Mouse (Mus musculus): Measurements from ENCODE around the gene Cstl1. TPM values are rescaled to one million over a fixed set of nuclear protein-coding genes. Genes with fewer than 3 reads are reported as not detected.
A peak's percentile ranks its signal among the peaks of the same experiment; 100 is the strongest.

Cstl1 gene
- polyA plus RNA-seq (2014; fragmentation: Nextera tagmentation; extraction: Ambion mirVana): not detected in 2 replicates

DNA sequence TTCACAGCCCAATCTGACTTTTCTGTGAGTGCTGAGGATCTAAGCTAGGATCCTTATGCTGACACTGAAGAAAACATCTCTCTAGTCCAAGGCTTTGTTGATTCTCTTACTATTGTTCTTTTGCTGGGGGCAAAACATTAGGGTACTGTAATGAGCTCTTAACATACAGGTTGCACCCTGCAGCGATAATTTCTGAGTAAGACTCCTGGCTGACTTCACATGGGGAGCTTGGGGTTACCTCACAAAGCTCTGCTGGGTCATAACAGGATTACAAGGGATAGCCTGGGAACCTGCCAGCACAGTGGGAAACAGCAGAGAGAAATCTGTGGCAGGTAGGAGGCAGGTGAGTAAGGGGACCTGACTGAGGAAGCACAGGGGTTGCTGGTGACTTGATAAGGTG, at the start of gene Cstl1:
Cstl1 (plus strand) TSS at position 301 of the 400 bp plus-strand sequence.
- WGBS: 84% methylated on average over 1 of the region's 1 CpGs
- Histone ChIP-seq H3K36me3 (replicated peaks; ENCODE audit: control insufficient read depth, insufficient read depth) (no peaks in the 10 kb centered on the region), H3K27ac (no peak within 1 kb of the TSS), H3K27me3 (ENCODE audit: control insufficient read depth, insufficient read depth, low read length) (no peaks in the 10 kb centered on the region), H3K9me3 (ENCODE audit: control insufficient read depth, low read length) (no peaks in the 10 kb centered on the region), H3K9ac (no peak within 1 kb of the TSS), H3K4me1 (replicated peaks; ENCODE audit: control insufficient read depth, insufficient read depth, low read length) (no peaks in the 10 kb centered on the region), H3K4me2 (replicated peaks) (no peak within 1 kb of the TSS), H3K4me3 (replicated peaks; ENCODE audit: low read length) (no peak within 1 kb of the TSS)
- DNase-seq (ENCODE audit: low spot score): no peak
- ATAC-seq (ENCODE audit: low FRiP score): no peak

- Histone ChIP-seq H3K4me2 (replicated peaks) (no peak overlapping the region), H3K4me1 (replicated peaks; ENCODE audit: control insufficient read depth, insufficient read depth, low read length) (no peaks in the 10 kb centered on the region), H3K27ac (no peak overlapping the region), H3K9me3 (ENCODE audit: control insufficient read depth, low read length) (no peaks in the 10 kb centered on the region), H3K9ac (no peak overlapping the region), H3K36me3 (replicated peaks; ENCODE audit: control insufficient read depth, insufficient read depth) (peaks cover 29% of the 10 kb centered on the region), H3K4me3 (replicated peaks; ENCODE audit: low read length) (no peak overlapping the region), H3K27me3 (ENCODE audit: control insufficient read depth, insufficient read depth, low read length) (no peaks in the 10 kb centered on the region)
- ATAC-seq (ENCODE audit: low FRiP score): peak; percentile 63
- DNase-seq (ENCODE audit: low spot score): peak; percentile 60
- 79% methylated on average over 15 of the region's 15 CpGs for WGBS
Observed at GRCm38 (mm10) chr2:148706409-148707201, 43.6 kb upstream of the Cstl1 start.

- peaks cover 35% of the 10 kb centered on the region for H3K36me3 ChIP-seq (replicated peaks; ENCODE audit: control insufficient read depth, insufficient read depth)
- H3K9me3 ChIP-seq (ENCODE audit: control insufficient read depth, low read length): no peaks in the 10 kb centered on the region
- H3K27ac ChIP-seq: no peak overlapping the region
- ATAC-seq (ENCODE audit: low FRiP score) (peak; percentile 56; the same call in 1 of the 2 replicates), DNase-seq (ENCODE audit: low spot score) (no peak)
- no peak overlapping the region for H3K4me3 ChIP-seq (replicated peaks; ENCODE audit: low read length)
- H3K4me2 ChIP-seq (replicated peaks): no peak overlapping the region
- WGBS: 55% methylated on average over 6 of the region's 6 CpGs
- no peaks in the 10 kb centered on the region for H3K27me3 ChIP-seq (ENCODE audit: control insufficient read depth, insufficient read depth, low read length)
- H3K9ac ChIP-seq: no peak overlapping the region
- H3K4me1 ChIP-seq (replicated peaks; ENCODE audit: control insufficient read depth, insufficient read depth, low read length): no peaks in the 10 kb centered on the region
Observed at GRCm38 (mm10) chr2:148707202-148707530, 43.0 kb upstream of the Cstl1 start.

DNA sequence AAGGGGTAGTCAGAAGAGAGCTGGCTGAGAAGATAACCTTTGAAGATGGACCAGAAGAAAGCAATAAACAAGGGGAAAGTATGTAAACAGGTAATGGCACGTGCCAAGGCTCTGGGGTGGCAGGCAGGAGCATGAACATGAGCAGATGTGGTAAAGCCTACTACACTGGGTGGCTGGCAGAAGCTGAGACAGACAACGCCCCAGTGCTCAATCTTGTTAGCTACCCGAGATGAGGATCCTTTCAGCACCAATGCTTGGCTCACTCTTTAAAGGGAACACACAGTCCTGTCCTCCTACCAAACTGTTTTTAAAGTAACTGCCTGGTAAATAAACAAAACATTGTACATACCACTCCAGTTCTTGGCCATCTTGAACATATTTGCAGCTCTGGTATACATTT, 37.8 kb upstream of the Cstl1 start:
- no peak for ATAC-seq (ENCODE audit: low FRiP score)
- Histone ChIP-seq H3K36me3 (replicated peaks; ENCODE audit: control insufficient read depth, insufficient read depth) (peaks cover 21% of the 10 kb centered on the region), H3K4me2 (replicated peaks) (no peak overlapping the region), H3K4me3 (replicated peaks; ENCODE audit: low read length) (no peak overlapping the region), H3K27ac (no peak overlapping the region), H3K9me3 (ENCODE audit: control insufficient read depth, low read length) (no peaks in the 10 kb centered on the region), H3K27me3 (ENCODE audit: control insufficient read depth, insufficient read depth, low read length) (no peaks in the 10 kb centered on the region), H3K4me1 (replicated peaks; ENCODE audit: control insufficient read depth, insufficient read depth, low read length) (no peaks in the 10 kb centered on the region), H3K9ac (no peak overlapping the region)
- DNase-seq (ENCODE audit: low spot score): no peak
- 91% methylated on average over 3 of the region's 3 CpGs for WGBS

GRCm38 (mm10) chr2:148717072-148717471, 33.1 kb upstream of the Cstl1 start:
- DNase-seq (ENCODE audit: low spot score): no peak
- WGBS: 84% methylated on average over 2 of the region's 2 CpGs
- H3K4me3 ChIP-seq (replicated peaks; ENCODE audit: low read length): no peak overlapping the region
- no peak overlapping the region for H3K4me2 ChIP-seq (replicated peaks)
- H3K27me3 ChIP-seq (ENCODE audit: control insufficient read depth, insufficient read depth, low read length): no peaks in the 10 kb centered on the region
- no peaks in the 10 kb centered on the region for H3K4me1 ChIP-seq (replicated peaks; ENCODE audit: control insufficient read depth, insufficient read depth, low read length)
- H3K9me3 ChIP-seq (ENCODE audit: control insufficient read depth, low read length): no peaks in the 10 kb centered on the region
- no peak for ATAC-seq (ENCODE audit: low FRiP score)
- peaks cover 4% of the 10 kb centered on the region for H3K36me3 ChIP-seq (replicated peaks; ENCODE audit: control insufficient read depth, insufficient read depth)
- no peak overlapping the region for H3K27ac ChIP-seq
- H3K9ac ChIP-seq: no peak overlapping the region

DNA sequence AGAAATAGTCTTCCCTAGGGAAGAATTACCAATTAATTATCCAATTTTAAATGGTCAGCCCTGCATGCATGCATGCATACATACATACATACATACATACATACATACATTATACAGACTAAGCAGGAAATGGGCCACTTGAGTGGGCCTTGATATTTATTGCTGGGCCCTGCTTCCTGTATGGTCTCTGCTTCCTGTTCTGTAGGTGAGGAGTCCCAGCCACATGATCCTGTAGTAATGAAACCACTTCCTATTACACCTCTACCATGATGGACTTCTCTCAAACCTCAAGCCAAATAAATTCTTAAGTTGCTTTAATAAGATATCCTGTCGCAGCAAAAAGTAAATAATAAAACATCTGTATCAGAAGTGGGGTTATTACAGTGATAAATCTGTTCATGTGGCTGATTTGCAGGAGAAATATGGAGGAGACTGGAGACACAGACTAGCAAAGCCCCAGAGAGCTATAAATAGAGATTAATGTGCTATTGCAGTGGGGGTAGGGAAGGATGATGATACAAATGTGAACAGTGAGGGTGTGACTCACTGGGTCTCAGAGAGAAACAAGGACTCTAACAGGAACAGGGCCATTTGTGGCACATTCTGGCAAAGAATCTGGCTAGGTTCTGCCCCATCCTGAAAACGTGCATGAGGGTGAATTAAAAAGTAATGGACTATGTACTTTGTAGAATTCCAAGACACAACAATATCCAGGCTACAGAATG, 30.7 kb upstream of the Cstl1 start:
- no peak overlapping the region for H3K27ac ChIP-seq
- H3K4me3 ChIP-seq (replicated peaks; ENCODE audit: low read length): no peak overlapping the region
- no peaks in the 10 kb centered on the region for H3K36me3 ChIP-seq (replicated peaks; ENCODE audit: control insufficient read depth, insufficient read depth)
- H3K9ac ChIP-seq: no peak overlapping the region
- no peaks in the 10 kb centered on the region for H3K4me1 ChIP-seq (replicated peaks; ENCODE audit: control insufficient read depth, insufficient read depth, low read length)
- H3K4me2 ChIP-seq (replicated peaks): no peak overlapping the region
- WGBS: 79% methylated on average over 2 of the region's 2 CpGs
- ATAC-seq (ENCODE audit: low FRiP score) (no peak), DNase-seq (ENCODE audit: low spot score) (no peak)
- H3K27me3 ChIP-seq (ENCODE audit: control insufficient read depth, insufficient read depth, low read length): no peaks in the 10 kb centered on the region
- no peaks in the 10 kb centered on the region for H3K9me3 ChIP-seq (ENCODE audit: control insufficient read depth, low read length)

DNA sequence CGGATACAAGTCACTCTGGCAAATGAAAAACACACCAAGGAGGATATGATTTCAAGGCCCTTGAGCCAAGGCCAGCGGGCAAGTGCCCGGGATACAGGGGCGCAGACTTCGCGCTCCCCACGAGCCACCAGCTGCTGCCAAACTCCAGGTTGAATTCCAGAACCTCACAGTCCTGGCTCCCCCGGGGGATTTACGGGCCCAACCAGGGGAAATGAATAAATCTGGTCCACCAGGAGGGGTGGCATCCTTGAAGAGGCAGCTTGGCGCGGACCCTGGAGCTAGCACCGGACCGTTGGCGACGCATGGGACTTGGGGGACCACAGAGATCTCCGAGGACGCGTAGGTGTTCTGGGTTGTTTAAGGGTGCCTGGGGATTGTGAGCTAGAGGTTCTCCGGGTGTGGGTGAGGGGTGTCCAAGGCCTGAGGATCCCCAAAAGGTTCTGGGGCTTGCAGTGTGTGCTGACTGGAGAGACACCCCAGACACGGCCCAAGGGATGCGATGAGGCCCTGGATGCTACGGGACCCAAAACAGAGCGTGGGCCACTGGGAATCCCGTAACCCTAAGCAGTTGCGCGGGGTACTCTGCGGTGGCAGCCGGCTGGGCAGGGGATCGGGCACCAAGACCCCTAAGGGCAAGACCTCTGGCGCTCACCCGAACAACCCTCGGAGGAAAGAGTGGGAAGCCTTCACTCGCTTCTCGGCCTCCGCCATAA, 18.4 kb upstream of the Cstl1 start:
- Histone ChIP-seq H3K27me3 (ENCODE audit: control insufficient read depth, insufficient read depth, low read length) (no peaks in the 10 kb centered on the region), H3K9ac (peak overlapping the region; percentile 95), H3K4me2 (replicated peaks) (peak overlapping the region; percentile 89), H3K36me3 (replicated peaks; ENCODE audit: control insufficient read depth, insufficient read depth) (no peaks in the 10 kb centered on the region), H3K27ac (peak overlapping the region; percentile 61), H3K4me3 (replicated peaks; ENCODE audit: low read length) (peak overlapping the region; percentile 86), H3K4me1 (replicated peaks; ENCODE audit: control insufficient read depth, insufficient read depth, low read length) (peaks cover 24% of the 10 kb centered on the region), H3K9me3 (ENCODE audit: control insufficient read depth, low read length) (no peaks in the 10 kb centered on the region)
- ATAC-seq (ENCODE audit: low FRiP score) (peak; percentile 82), DNase-seq (ENCODE audit: low spot score) (no peak)
- under 1% methylated on average over 35 of the region's 35 CpGs for WGBS

GRCm38 (mm10) chr2:148732327-148733000, 17.7 kb upstream of the Cstl1 start, which contains the start of gene Napb:
TSS of gene Napb (minus strand) at chr2:148732467.
- ATAC-seq (ENCODE audit: low FRiP score) (peak; percentile 100), DNase-seq (ENCODE audit: low spot score) (peak; percentile 92)
- Histone ChIP-seq H3K36me3 (replicated peaks; ENCODE audit: control insufficient read depth, insufficient read depth) (no peaks in the 10 kb centered on the region), H3K9me3 (ENCODE audit: control insufficient read depth, low read length) (no peaks in the 10 kb centered on the region), H3K4me2 (replicated peaks) (peak within 1 kb of the TSS; percentile 89), H3K4me3 (replicated peaks; ENCODE audit: low read length) (peak within 1 kb of the TSS; percentile 86), H3K9ac (peak within 1 kb of the TSS; percentile 95), H3K4me1 (replicated peaks; ENCODE audit: control insufficient read depth, insufficient read depth, low read length) (peaks cover 24% of the 10 kb centered on the region), H3K27me3 (ENCODE audit: control insufficient read depth, insufficient read depth, low read length) (no peaks in the 10 kb centered on the region), H3K27ac (peak within 1 kb of the TSS; percentile 61)
- WGBS: 3% methylated on average over 18 of the region's 18 CpGs

GRCm38 (mm10) chr2:148743001-148743400, 7.2 kb upstream of the Cstl1 start:
- Histone ChIP-seq H3K27me3 (ENCODE audit: control insufficient read depth, insufficient read depth, low read length) (no peaks in the 10 kb centered on the region), H3K36me3 (replicated peaks; ENCODE audit: control insufficient read depth, insufficient read depth) (no peaks in the 10 kb centered on the region), H3K4me2 (replicated peaks) (no peak overlapping the region), H3K9ac (no peak overlapping the region), H3K4me1 (replicated peaks; ENCODE audit: control insufficient read depth, insufficient read depth, low read length) (no peaks in the 10 kb centered on the region), H3K4me3 (replicated peaks; ENCODE audit: low read length) (no peak overlapping the region), H3K27ac (no peak overlapping the region), H3K9me3 (ENCODE audit: control insufficient read depth, low read length) (no peaks in the 10 kb centered on the region)
- 76% methylated on average over 3 of the region's 3 CpGs for WGBS
- DNase-seq (ENCODE audit: low spot score) (no peak), ATAC-seq (ENCODE audit: low FRiP score) (no peak; the same call in 1 of the 2 replicates)

Data from hindbrain, embryonic 14.5 days (tissue).